Mouse (Mus musculus) lung, embryonic 14.5 days (tissue): ENCODE measurements around the gene Slc2a9. TPM values are rescaled to one million over a fixed set of nuclear protein-coding genes. Genes with fewer than 3 reads are reported as not detected.

ENCODE experiments used
- ATAC-seq: fragments of 200-750 bp; cut with Nextera tagmentation; 2 replicates; pipeline ENCODE4 v1.8.0; 2017; ENCODE audit warnings: mild to moderate bottlenecking, moderate TSS enrichment, moderate library complexity; ENCODE audit not compliant: insufficient read depth
- DNase-seq: peaks from one replicate; pipeline ENCODE4 v3.0.0-alpha.2; 2015
- H3K27ac ChIP-seq: fragments of 300-500 bp; sonication (generic); 2 replicates; pipeline ENCODE4 v1.5.1; 2014; ENCODE audit warnings: low read depth, mild to moderate bottlenecking, moderate library complexity
- H3K27me3 ChIP-seq: fragments of 300-500 bp; sonication (generic); 2 replicates; pipeline ENCODE4 v1.6.1; 2014; ENCODE audit warnings: low read length, control low read depth; ENCODE audit not compliant: insufficient read depth
- H3K36me3 ChIP-seq: fragments of 300-500 bp; sonication (generic); 2 replicates; pipeline ENCODE4 v1.6.1; 2014; ENCODE audit warnings: control low read depth; ENCODE audit not compliant: insufficient read depth
- H3K4me1 ChIP-seq: fragments of 300-500 bp; sonication (generic); 2 replicates; pipeline ENCODE4 v1.6.1; 2014; ENCODE audit warnings: antibody characterized with exemption, control low read depth; ENCODE audit not compliant: insufficient read depth
- H3K4me2 ChIP-seq: fragments of 300-500 bp; sonication (generic); 2 replicates; pipeline ENCODE4 v1.6.1; 2014; ENCODE audit warnings: mild to moderate bottlenecking
- H3K4me3 ChIP-seq: fragments of 300-500 bp; sonication (generic); 2 replicates; pipeline ENCODE4 v1.5.1; 2014; ENCODE audit warnings: low read depth, low read length
- H3K9ac ChIP-seq: fragments of 300-500 bp; sonication (generic); 2 replicates; pipeline ENCODE4 v1.6.1; 2014
- H3K9me3 ChIP-seq: fragments of 300-500 bp; sonication (generic); 2 replicates; pipeline ENCODE4 v1.6.1; 2016; ENCODE audit warnings: low read depth, low read length, control low read depth
- CTCF ChIP-seq: IDR thresholded peaks from 2 replicates; pipeline ENCODE4 v1.5.1; 2016; ENCODE audit warnings: antibody characterized with exemption, low read depth
- WGBS: fragments of 180-500 bp; shearing (Covaris S2); extraction: QIAGEN DNeasy Blood & Tissue Kit; methylation state at CpG from one replicate; pipeline ENCODE4 v1.1.7; 2014; 5-methylcytosine and 5-hydroxymethylcytosine counted together
- polyA plus RNA-seq: library from polyadenylated mRNA; unstranded; fragments of >200 nt; fragmentation: Nextera tagmentation; extraction: Ambion mirVana; gene quantifications from 2 replicates; pipeline ENCODE4 v1.2.1, GENCODE M21; 2014

Slc2a9 gene
- polyA plus RNA-seq, 1 experiment from 2014 or later, result 2.2 TPM

- DNase-seq, result no peak
- Histone ChIP-seq H3K4me3 (no peak overlapping the region), H3K9ac (no peak overlapping the region), H3K27ac (no peak overlapping the region), H3K9me3 (no peaks in the 10 kb centered on the region), H3K27me3 (no peaks in the 10 kb centered on the region), H3K36me3 (no peaks in the 10 kb centered on the region), H3K4me2 (no peak overlapping the region), H3K4me1 (no peaks in the 10 kb centered on the region)
- TF ChIP-seq CTCF, result no peak
- ATAC-seq, result no peak
- WGBS, result 39% methylated on average over 14 of the region's 14 CpGs
Measured at GRCm38 (mm10) chr5:38446316-38446975, 56.5 kb downstream of the Slc2a9 start.

GRCm38 (mm10) chr5:38441088-38441839 is 61.7 kb downstream of the Slc2a9 start:
- Histone ChIP-seq H3K27ac (no peak overlapping the region), H3K4me1 (no peaks in the 10 kb centered on the region), H3K9ac (no peak overlapping the region), H3K9me3 (no peaks in the 10 kb centered on the region), H3K27me3 (no peaks in the 10 kb centered on the region), H3K4me2 (no peak overlapping the region), H3K36me3 (no peaks in the 10 kb centered on the region), H3K4me3 (no peak overlapping the region)
- no peak for TF ChIP-seq CTCF
- 69% methylated on average over 10 of the region's 10 CpGs for WGBS
- ATAC-seq (no peak), DNase-seq (no peak)

DNA sequence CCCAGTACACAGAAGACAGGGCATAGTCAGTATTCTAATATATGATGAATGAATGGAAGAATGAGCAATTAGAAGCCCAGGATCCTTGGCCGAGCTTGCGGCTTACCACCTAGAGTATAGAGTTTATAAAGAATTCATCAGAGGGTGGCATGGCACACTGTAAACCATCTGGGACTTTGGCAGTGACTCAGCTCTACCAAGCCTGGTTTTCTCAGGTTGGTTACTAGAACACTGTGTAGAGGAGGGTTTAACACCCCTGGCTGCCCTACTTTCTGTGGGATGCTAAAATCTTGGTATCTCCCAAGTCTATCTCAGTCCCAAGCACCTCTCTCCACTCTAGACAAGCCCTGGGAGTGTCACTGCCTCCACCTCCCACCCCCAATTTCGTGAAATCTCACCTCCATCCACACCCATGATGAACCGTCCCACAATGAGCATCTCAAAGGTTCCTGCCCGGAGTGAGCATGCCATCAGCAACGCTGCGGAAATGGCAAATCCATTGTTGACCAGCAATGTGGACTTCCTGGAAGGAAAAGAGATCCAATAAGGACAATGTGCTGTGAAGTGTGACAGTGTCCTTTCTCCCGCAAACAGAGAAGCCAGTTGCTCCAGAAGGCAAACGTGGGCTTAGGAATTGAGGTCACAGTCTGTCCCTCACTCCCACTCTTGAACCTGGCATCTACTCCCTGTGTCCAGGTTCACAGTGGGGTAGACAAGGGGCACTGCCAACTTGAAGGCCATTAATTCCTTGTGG is 62.5 kb downstream of the Slc2a9 start:
- Histone ChIP-seq H3K9me3 (no peaks in the 10 kb centered on the region), H3K4me1 (no peaks in the 10 kb centered on the region), H3K4me2 (no peak overlapping the region), H3K4me3 (no peak overlapping the region), H3K27ac (no peak overlapping the region), H3K36me3 (no peaks in the 10 kb centered on the region), H3K9ac (no peak overlapping the region), H3K27me3 (no peaks in the 10 kb centered on the region)
- no peak for TF ChIP-seq CTCF
- WGBS, result 81% methylated on average over 9 of the region's 9 CpGs
- no peak for DNase-seq
- ATAC-seq, result no peak

GRCm38 (mm10) chr5:38436681-38437080 is 66.3 kb downstream of the Slc2a9 start:
- DNase-seq (no peak), ATAC-seq (no peak)
- Histone ChIP-seq H3K4me1 (no peaks in the 10 kb centered on the region), H3K27ac (no peak overlapping the region), H3K36me3 (no peaks in the 10 kb centered on the region), H3K4me2 (no peak overlapping the region), H3K4me3 (no peak overlapping the region), H3K9ac (no peak overlapping the region), H3K27me3 (no peaks in the 10 kb centered on the region), H3K9me3 (no peaks in the 10 kb centered on the region)
- WGBS, result 92% methylated on average over 11 of the region's 11 CpGs
- TF ChIP-seq CTCF, result no peak

DNA sequence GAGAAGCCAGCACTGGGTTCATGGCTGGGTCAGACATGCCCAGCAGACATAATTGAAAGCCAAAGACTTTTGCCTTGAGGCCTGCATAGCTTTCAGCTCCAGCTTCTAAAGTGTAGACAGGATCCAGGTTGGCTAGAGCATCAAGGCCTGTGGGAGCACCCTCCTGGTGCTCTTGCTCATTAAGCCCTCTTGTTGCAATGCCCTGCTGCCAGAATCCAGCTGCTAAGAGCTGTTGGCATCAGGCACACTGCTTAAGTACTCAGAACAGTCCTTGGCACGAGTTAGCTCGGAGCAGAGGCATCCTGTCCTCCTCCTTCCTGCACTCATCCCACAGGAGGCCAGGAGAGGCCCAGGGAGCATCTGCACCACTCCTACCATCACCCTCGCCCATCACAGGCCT is 68.1 kb downstream of the Slc2a9 start:
- no peak for TF ChIP-seq CTCF
- no peaks in the 10 kb centered on the region for H3K4me1 ChIP-seq
- 58% methylated on average over 3 of the region's 3 CpGs for WGBS

GRCm38 (mm10) chr5:38431201-38431600 is 71.7 kb downstream of the Slc2a9 start:
- 66% methylated on average over 7 of the region's 7 CpGs for WGBS
- TF ChIP-seq CTCF, result no peak
- Histone ChIP-seq H3K27me3 (no peaks in the 10 kb centered on the region), H3K4me1 (no peaks in the 10 kb centered on the region), H3K4me2 (no peak overlapping the region), H3K36me3 (no peaks in the 10 kb centered on the region), H3K27ac (no peak overlapping the region), H3K9ac (no peak overlapping the region), H3K9me3 (no peaks in the 10 kb centered on the region), H3K4me3 (no peak overlapping the region)
- no peak for ATAC-seq
- no peak for DNase-seq

More for the DNA sequence above, 68.1 kb downstream of the Slc2a9 start:
- ATAC-seq (no peak), DNase-seq (no peak)
- no peaks in the 10 kb centered on the region for H3K27me3 ChIP-seq
- H3K36me3 ChIP-seq, result no peaks in the 10 kb centered on the region
- H3K4me3 ChIP-seq, result no peak overlapping the region
- H3K27ac ChIP-seq, result no peak overlapping the region
- no peak overlapping the region for H3K9ac ChIP-seq
- no peaks in the 10 kb centered on the region for H3K9me3 ChIP-seq
- no peak overlapping the region for H3K4me2 ChIP-seq

DNA sequence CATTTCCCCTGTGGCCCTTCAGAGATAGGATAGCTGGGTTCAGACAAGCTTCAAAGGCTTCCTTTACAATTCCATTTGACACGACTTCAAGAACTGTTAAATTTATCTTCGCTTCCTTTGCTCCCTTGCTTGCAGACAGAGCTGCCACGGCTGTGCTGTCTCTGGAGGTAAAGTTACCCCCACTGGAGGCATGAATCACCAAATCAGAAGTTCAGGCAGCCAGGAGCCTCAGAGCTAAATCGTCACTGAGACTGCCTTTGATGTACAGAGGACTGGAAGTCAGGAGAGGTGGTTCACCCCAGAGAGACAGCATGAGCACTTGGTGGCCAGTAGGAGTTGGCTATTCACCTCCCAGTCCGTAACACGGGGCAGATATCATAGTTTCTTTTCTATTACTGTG is 73.8 kb downstream of the Slc2a9 start:
- Histone ChIP-seq H3K27ac (no peak overlapping the region), H3K27me3 (no peaks in the 10 kb centered on the region), H3K4me2 (no peak overlapping the region), H3K9ac (no peak overlapping the region), H3K9me3 (no peaks in the 10 kb centered on the region), H3K4me3 (no peak overlapping the region), H3K36me3 (no peaks in the 10 kb centered on the region), H3K4me1 (no peaks in the 10 kb centered on the region)
- TF ChIP-seq CTCF, result no peak
- no peak for ATAC-seq
- WGBS, result 45% methylated on average over 6 of the region's 6 CpGs
- no peak for DNase-seq
